Mouse (Mus musculus) thymus, adult 2 months (tissue): ENCODE measurements around the gene Mtnr1a. TPM values are rescaled to one million over a fixed set of nuclear protein-coding genes. Genes with fewer than 3 reads are reported as not detected.

Source experiments
- DNase-seq: peaks from one replicate; pipeline ENCODE4 v3.0.0; 2021
- H3K27ac ChIP-seq: fragments of 200-500 bp; 2 replicates; pipeline ENCODE4 v1.5.1; 2012; ENCODE audit warnings: low read length, control low read depth; ENCODE audit not compliant: control insufficient read depth, insufficient read depth
- H3K27me3 ChIP-seq: fragments of 200-500 bp; 2 replicates; pipeline ENCODE4 v1.6.1; 2012; ENCODE audit warnings: mild to moderate bottlenecking, low read length, moderate library complexity, mixed read lengths; ENCODE audit not compliant: control insufficient read depth, insufficient read depth
- H3K36me3 ChIP-seq: fragments of 200-500 bp; 2 replicates; pipeline ENCODE4 v1.6.1; 2012; ENCODE audit warnings: mild to moderate bottlenecking, low read length, moderate library complexity; ENCODE audit not compliant: control insufficient read depth, insufficient read depth
- H3K4me1 ChIP-seq: fragments of 200-500 bp; replicated peaks from 2 replicates; pipeline ENCODE4 v1.6.1; 2012; ENCODE audit warnings: low read length; ENCODE audit not compliant: control insufficient read depth, insufficient read depth
- H3K4me3 ChIP-seq: fragments of 200-500 bp; 2 replicates; pipeline ENCODE4 v1.5.1; 2012; ENCODE audit warnings: mild to moderate bottlenecking, low read length, control low read depth, moderate library complexity; ENCODE audit not compliant: control insufficient read depth, insufficient read depth
- CTCF ChIP-seq: fragments of 200-500 bp; IDR thresholded peaks from 2 replicates; pipeline ENCODE4 v1.5.1; 2012; ENCODE audit warnings: mild to moderate bottlenecking, control low read depth, low read length, moderate library complexity, borderline replicate concordance; ENCODE audit not compliant: control insufficient read depth, poor library complexity, insufficient read depth; ENCODE audit errors: extremely low read depth
- POLR2A ChIP-seq: fragments of 200-500 bp; IDR thresholded peaks from 2 replicates; pipeline ENCODE4 v1.6.1; 2012; ENCODE audit warnings: mild to moderate bottlenecking, low read length, control low read depth, moderate library complexity; ENCODE audit not compliant: control insufficient read depth, poor library complexity, insufficient read depth; ENCODE audit errors: extremely low read depth
- WGBS: fragments of 180-500 bp; shearing (Covaris S2); methylation state at CpG from one replicate; pipeline ENCODE4 v1.1.7; 2018; 5-methylcytosine and 5-hydroxymethylcytosine counted together
- polyA plus RNA-seq: library from polyadenylated mRNA; depleted of rRNA; stranded (reverse); fragments of >200 nt; gene quantifications from 2 replicates; pipeline ENCODE4 v1.2.3, GENCODE M21; 2012; rRNA removed

Gene Mtnr1a
- polyA plus RNA-seq, 1 experiment: 0.08 TPM

DNA sequence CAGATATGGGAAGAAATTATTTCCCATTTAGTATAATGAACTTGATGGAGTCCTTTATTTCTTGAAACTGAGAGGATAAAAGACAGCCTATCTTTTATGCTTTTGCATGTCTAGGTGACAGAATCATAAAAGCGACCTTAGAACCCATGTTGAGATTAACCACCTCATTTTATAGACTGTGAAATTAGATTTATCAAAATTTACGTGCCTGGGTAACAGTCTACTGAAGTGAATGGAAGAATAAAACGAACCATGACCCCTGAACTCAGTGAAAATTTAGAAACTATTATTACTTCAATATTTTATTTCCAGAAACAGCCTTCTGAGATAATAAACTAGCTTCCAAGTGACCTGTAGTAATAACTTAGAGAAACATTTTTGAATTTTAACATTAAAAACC lies 24.7 kb downstream of the Mtnr1a start:
- TF ChIP-seq CTCF: no peak
- 80% methylated on average over 3 of the region's 3 CpGs for WGBS

DNA sequence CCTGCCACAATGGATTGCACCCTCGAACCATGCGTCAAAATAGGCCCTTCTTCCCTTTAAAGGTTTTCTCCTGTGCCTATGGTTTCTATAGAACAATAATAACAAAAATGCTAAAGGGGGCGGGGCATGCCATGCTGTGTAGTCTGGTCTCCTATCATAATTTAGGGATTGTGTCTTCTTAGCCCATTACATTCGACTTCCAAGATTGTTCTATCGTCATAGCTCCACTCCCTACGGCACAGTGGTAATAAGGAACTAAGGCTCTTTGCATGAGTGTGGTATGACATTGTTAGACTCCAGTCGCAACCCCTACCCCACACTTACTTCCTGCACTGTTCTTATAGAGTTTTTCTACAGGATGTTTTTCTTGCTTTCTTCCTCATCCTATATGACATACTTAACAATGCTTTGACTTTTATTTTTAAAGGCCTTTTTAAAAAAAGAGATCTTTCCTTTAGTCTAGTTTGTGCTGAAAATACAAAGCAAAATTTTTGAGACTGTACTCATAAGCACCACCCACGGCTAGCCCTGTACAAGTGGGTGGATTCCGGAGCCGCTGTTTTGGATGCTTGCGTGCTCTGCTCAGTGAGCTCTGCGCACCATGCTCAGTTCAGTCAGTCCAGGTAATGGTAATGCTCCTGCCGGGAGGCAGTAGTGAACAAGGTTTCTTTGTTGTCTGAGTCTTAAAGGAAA lies 40.6 kb downstream of the Mtnr1a start:
- TF ChIP-seq CTCF: no peak
- no peak for TF ChIP-seq POLR2A
- DNase-seq: no peak
- no peak overlapping the region for H3K4me3 ChIP-seq

More for the DNA sequence above, 24.7 kb downstream of the Mtnr1a start:
- no peak overlapping the region for H3K27ac ChIP-seq
- no peaks in the 10 kb centered on the region for H3K4me1 ChIP-seq
- DNase-seq: no peak
- H3K4me3 ChIP-seq: no peak overlapping the region
- H3K36me3 ChIP-seq: no peaks in the 10 kb centered on the region
- no peaks in the 10 kb centered on the region for H3K27me3 ChIP-seq

DNA sequence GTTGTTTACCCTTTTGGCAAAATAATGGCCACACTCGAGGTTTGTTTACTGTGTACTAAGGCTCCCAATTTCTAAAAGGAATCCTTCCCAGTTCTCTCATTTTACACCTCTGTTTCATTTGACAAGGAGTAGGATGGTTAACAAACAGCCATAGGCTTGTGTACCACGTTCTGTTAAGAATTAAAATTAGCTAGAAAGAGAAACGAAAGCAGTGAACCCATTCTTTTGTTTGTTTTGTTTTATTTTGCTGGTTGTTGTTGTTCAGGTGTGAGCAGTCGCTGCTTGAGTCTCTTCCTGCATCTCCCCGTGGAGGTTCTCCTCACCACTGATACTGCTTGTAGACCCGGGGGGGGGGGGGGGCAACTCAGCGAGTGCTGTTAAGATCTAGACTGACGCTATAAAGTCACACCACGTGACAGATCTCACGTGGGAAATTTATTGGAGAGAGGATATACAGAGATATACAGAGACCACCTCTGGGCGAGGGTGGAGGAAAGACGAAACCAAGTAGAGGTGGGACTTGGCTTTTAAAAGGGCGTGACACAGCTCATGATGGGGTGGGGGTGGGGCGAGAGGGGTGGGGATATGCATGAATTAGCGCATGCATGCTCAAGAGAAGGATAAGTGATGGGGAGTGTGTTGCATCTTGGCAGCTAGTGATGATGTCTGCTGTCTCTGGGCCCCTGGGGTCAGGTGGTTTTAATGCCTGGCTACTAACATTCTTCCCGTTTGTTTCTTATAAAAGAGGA lies 41.3 kb downstream of the Mtnr1a start:
- WGBS: 7% methylated on average over 16 of the region's 16 CpGs
- H3K27ac ChIP-seq: no peak overlapping the region
- no peak for DNase-seq
- H3K27me3 ChIP-seq: no peaks in the 10 kb centered on the region
- no peaks in the 10 kb centered on the region for H3K4me1 ChIP-seq
- H3K36me3 ChIP-seq: no peaks in the 10 kb centered on the region
- no peak for TF ChIP-seq POLR2A
- no peak for TF ChIP-seq CTCF
- no peak overlapping the region for H3K4me3 ChIP-seq

More for the DNA sequence above, 40.6 kb downstream of the Mtnr1a start:
- no peak overlapping the region for H3K27ac ChIP-seq
- H3K36me3 ChIP-seq: no peaks in the 10 kb centered on the region
- H3K27me3 ChIP-seq: no peaks in the 10 kb centered on the region
- 11% methylated on average over 13 of the region's 13 CpGs for WGBS
- H3K4me1 ChIP-seq: no peaks in the 10 kb centered on the region

DNA sequence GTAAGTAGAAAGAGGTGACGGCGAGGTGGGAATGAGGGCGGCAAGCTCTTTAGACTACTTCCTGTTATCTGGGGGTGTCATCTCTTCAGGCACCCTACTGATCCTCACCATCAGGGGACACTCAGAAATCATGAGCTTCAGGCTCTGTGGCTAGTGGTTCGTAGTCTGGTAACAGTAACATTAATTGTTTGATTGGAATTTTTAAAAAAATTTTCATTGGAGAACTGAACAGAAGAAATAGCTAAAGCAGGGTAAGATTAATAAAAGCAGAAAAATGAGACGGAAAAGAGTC lies 41.8 kb downstream of the Mtnr1a start:
- no peaks in the 10 kb centered on the region for H3K36me3 ChIP-seq
- H3K27me3 ChIP-seq: no peaks in the 10 kb centered on the region
- TF ChIP-seq POLR2A (no peak), CTCF (no peak)
- 61% methylated on average over 5 of the region's 5 CpGs for WGBS
- H3K4me1 ChIP-seq: no peaks in the 10 kb centered on the region
- DNase-seq: no peak
- no peak overlapping the region for H3K27ac ChIP-seq
- H3K4me3 ChIP-seq: no peak overlapping the region

DNA sequence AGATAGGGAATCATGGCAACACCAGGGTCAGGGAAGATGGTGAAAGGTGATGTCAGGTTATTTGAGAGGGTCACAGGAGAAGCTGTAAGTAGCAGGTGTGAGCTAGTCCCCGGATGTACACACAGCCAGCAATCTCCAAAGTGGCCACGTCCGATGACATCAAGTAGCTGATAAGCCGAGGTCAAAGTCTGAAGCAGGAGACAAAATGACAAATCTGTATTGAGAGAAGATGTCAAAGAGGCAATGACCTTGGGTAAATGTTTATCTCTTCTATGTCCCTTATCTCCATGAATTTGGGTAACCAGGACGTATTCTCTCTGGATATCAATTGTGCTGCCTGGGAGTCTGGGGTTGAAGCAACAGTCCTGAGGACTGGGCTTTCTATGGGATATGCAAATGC lies 42.9 kb downstream of the Mtnr1a start:
- H3K36me3 ChIP-seq: no peaks in the 10 kb centered on the region
- WGBS: 90% methylated on average over 5 of the region's 5 CpGs
- H3K27ac ChIP-seq: no peak overlapping the region
- no peaks in the 10 kb centered on the region for H3K27me3 ChIP-seq
- no peak overlapping the region for H3K4me3 ChIP-seq
- no peaks in the 10 kb centered on the region for H3K4me1 ChIP-seq
- TF ChIP-seq POLR2A (no peak), CTCF (no peak)
- DNase-seq: no peak

DNA sequence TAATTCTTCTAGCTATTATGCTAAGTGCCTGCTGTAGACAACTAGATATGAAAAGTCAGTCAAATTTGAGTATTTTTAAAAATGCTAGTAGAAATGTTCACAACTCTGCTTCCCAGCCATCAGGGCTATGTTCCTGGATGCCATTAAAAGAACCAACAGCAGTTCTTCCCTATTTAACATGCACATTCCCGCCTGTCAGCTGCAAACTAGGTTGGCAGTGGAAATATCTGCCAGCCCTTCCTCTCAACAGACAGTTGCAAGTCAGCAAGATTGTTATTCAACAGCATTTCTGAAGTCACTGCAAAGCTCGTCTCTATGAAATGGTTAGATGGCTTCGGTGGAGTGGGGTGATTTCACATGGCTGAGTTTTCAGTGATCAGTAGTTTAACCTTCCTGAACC lies 48.7 kb downstream of the Mtnr1a start:
- Histone ChIP-seq H3K4me1 (no peaks in the 10 kb centered on the region), H3K27ac (no peak overlapping the region), H3K36me3 (no peaks in the 10 kb centered on the region), H3K4me3 (no peak overlapping the region), H3K27me3 (no peaks in the 10 kb centered on the region)
- 87% methylated on average over 3 of the region's 3 CpGs for WGBS
- DNase-seq: no peak
- TF ChIP-seq POLR2A (no peak), CTCF (no peak)

DNA sequence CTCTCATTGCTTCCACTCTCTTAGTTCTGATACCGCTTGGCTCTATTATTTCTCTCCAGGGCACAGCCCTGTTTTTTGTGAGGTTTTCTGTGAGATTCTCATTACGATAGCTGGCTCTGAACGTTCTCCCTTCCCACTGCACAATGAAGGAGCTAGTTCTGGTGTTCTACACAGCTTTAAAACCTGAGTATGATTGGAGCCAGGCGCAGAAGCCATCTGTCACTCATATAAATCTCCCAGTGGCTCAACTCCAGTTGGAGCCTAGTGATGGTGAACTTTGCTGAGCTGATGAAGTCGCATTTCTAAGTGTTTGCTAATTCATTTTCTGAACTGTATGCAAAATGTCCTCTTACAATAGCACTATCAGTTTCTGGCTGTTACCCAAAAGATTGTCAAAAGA lies 56.7 kb downstream of the Mtnr1a start:
- TF ChIP-seq CTCF (no peak), POLR2A (no peak)
- no peaks in the 10 kb centered on the region for H3K27me3 ChIP-seq
- 83% methylated on average over 5 of the region's 5 CpGs for WGBS
- DNase-seq: no peak
- no peaks in the 10 kb centered on the region for H3K36me3 ChIP-seq
- no peaks in the 10 kb centered on the region for H3K4me1 ChIP-seq
- H3K4me3 ChIP-seq: no peak overlapping the region
- H3K27ac ChIP-seq: no peak overlapping the region

Other genes starting within 250 kb of the Mtnr1a start
- 7.7 and 10.2 TPM in 2 replicates for gene Fat1, start 133.7 kb upstream of the Mtnr1a start, polyA plus RNA-seq
- gene F11, start 192.9 kb downstream of the Mtnr1a start, polyA plus RNA-seq: 0.26 TPM in 1 of 2 replicates, not detected in the other
- 0.10 TPM in 1 of 2 replicates, not detected in the other for gene Klkb1, start 225.7 kb downstream of the Mtnr1a start, polyA plus RNA-seq
- 0.05 TPM in 1 of 2 replicates, not detected in the other for gene Gm45753, start 239.3 kb downstream of the Mtnr1a start, polyA plus RNA-seq